Mouse (Mus musculus) ovary, postnatal 10 days (tissue): ENCODE measurements at regions not wholly inside any gene's neighbourhood (a gene's known extent, or its start where the extent isn't known, plus 50 kb on each side); places are given as distances from the start of the nearest gene placed in this dataset.

Source experiments
- DNase-seq: peaks from one replicate; pipeline ENCODE4 v3.0.0; 2022; ENCODE audit warnings: low spot score

DNA sequence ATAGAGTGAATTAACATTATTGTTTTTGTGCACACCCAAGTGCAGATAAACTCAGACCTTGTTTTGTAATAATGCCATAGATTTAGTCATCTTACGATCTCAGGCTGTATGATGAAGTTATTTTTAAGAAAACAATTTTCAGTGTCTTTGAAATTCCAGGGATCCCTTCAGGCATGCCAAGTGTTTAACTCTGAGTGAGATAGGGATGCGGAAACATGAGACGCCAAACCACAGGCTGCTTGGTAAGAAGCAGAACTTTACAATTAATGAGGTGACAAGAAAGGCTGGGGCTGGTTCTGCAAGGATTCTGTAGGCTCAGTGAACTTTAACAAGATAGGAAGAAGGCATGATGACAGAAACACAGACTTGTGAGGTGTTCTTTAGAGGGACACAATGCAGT, 292.3 kb upstream of the Alcam start:
- DNase-seq = no peak

GRCm38 (mm10) chr16:52744720-52745119, 290.8 kb upstream of the Alcam start:
- DNase-seq = no peak

- DNase-seq = no peak
Measured at GRCm38 (mm10) chr16:52742166-52742565, 288.3 kb upstream of the Alcam start.

GRCm38 (mm10) chr16:52726120-52726844, 272.4 kb upstream of the Alcam start:
- no peak for DNase-seq

- DNase-seq = no peak
Measured at GRCm38 (mm10) chr16:52718231-52718932, 264.5 kb upstream of the Alcam start.

- DNase-seq = no peak
Measured at GRCm38 (mm10) chr16:52690272-52690671, 236.4 kb upstream of the Alcam start.

DNA sequence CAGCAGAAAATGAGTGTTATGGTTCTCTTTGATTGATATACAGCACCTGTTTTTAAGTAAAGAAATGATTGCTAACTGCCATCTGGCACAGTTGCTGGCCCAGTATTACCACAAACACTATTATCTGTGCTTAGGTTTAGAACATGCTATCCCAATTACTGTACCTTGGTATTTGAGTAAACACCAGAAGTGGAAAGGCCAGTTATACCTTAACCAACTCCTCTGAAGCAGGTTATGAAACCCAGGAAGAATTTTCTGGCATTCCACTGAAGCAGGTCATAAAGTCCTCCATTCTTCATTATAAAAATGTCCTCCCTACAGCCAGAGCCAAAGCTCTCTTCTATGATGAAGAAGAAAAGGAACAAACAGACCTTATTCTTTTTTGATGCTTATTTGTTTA, 201.0 kb upstream of the Alcam start:
- DNase-seq = no peak
